In the genomic region with DNA sequence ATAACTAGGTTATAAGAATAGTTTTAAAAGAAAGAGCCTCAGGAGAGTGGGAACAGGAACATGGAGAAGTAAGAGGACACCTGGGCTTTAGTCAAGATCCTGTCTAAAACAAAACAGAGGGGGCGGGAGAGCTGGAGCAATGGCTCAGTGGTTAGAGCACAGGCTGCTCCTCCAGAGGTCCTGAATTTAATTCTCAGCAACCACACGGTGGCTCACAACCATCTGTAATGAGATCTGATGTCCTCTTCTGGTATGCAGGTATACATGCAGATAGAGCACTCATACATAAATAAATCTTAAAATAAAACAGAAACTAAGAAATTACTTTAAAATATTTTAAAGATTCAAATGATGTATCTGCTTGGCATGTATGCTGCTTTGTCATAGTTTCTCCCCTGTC, we compare ENCODE assay signal across 25 mouse cellular contexts. TPM values are rescaled to one million over a fixed set of nuclear protein-coding genes. Genes with fewer than 3 reads are reported as not detected.
A peak's percentile ranks its signal among the peaks of the same experiment; 100 is the strongest.
DNase-seq lines count a peak whose midpoint lies in the region; TF ChIP-seq lines count a peak whose summit lies in the region.
"Had no signal": no experiment of that assay in that cellular context is flagged by ENCODE, and none has a peak within 500 bp of the region (broad histone marks: within the 10 kb centered on the region; RNA-seq: fewer than 3 reads in every experiment).

No protein-coding gene starts in this region.

- no peak overlapping the region for H3K9ac ChIP-seq in MEL (ENCODE audit: control insufficient read depth, low read depth, low read length, poor library complexity, severe bottlenecking)
- H3K9ac ChIP-seq: hindbrain, embryonic 13.5 days; limb, embryonic 13.5 days; liver, embryonic 13.5 days; midbrain, embryonic 15.5 days had no signal

- H3K9me3 ChIP-seq in MEL (replicated peaks; ENCODE audit: insufficient read depth, low read length) = no peaks in the 10 kb centered on the region
- H3K9me3 ChIP-seq: forebrain, embryonic 10.5 days; G1E; hindbrain, embryonic 13.5 days; limb, embryonic 13.5 days; liver, embryonic 13.5 days; megakaryocyte, embryonic 14.5 days; midbrain, embryonic 15.5 days had no signal

- peak; percentile 47 for TF ChIP-seq CTCF in layer of hippocampus, adult 2 months (conservative IDR thresholded peaks at IDR 0.05)
- TF ChIP-seq CTCF in MEL (IDR thresholded peaks at IDR 0.05 in 2 of 3, conservative IDR thresholded peaks at IDR 0.05 in 1 of 3; ENCODE audit: control insufficient read depth in 1 of 3, insufficient read depth in 1 of 3, low read depth in 2 of 3, low read length in 3 of 3, poor library complexity in 1 of 3, severe bottlenecking in 1 of 3) = peak in 2 of 3 experiments; percentile 7 to 51; a peak in 2 of 6 replicates

- H3K4me1 ChIP-seq in MEL (ENCODE audit: control insufficient read depth in 1 of 2, insufficient read depth in 2 of 2, low read length in 2 of 2) = peaks cover 0 to 9% of the 10 kb centered on the region in 2 experiments; a peak in 2 of 4 replicates
- H3K4me1 ChIP-seq: midbrain, embryonic 15.5 days had no signal

- no peak for TF ChIP-seq POLR2A in MEL (IDR thresholded peaks at IDR 0.05; ENCODE audit: control insufficient read depth in 1 of 2, insufficient read depth in 1 of 2, low read depth in 1 of 2, low read length in 2 of 2, poor library complexity in 1 of 2)

- H3K27ac ChIP-seq in layer of hippocampus, adult 2 months = no peak overlapping the region
- H3K27ac ChIP-seq in MEL (ENCODE audit: control insufficient read depth, low read depth, low read length) = no peak overlapping the region
- H3K27ac ChIP-seq: hindbrain, embryonic 13.5 days; limb, embryonic 13.5 days; liver, embryonic 13.5 days; midbrain, embryonic 15.5 days had no signal

- H3K27me3 ChIP-seq in MEL (ENCODE audit: control insufficient read depth in 1 of 2, insufficient read depth in 2 of 2, low read length in 2 of 2) = no peaks in the 10 kb centered on the region
- H3K27me3 ChIP-seq: hindbrain, embryonic 13.5 days; limb, embryonic 13.5 days; liver, embryonic 13.5 days; megakaryocyte, embryonic 14.5 days; midbrain, embryonic 15.5 days had no signal

- peaks cover 0 to 6% of the 10 kb centered on the region in 2 experiments; a peak in 2 of 4 replicates for H3K36me3 ChIP-seq in MEL (ENCODE audit: control insufficient read depth in 1 of 2, insufficient read depth in 2 of 2, low read length in 2 of 2)
- H3K36me3 ChIP-seq: forebrain, embryonic 10.5 days; hindbrain, embryonic 13.5 days; limb, embryonic 13.5 days; midbrain, embryonic 15.5 days had no signal

- peak; percentile 44 for TF ChIP-seq RAD21 in MEL (IDR thresholded peaks at IDR 0.05; ENCODE audit: low read depth, low read length)

- no peak overlapping the region for H3K4me3 ChIP-seq in layer of hippocampus, adult 2 months
- no peak overlapping the region for H3K4me3 ChIP-seq in MEL (ENCODE audit: control insufficient read depth in 1 of 2, insufficient read depth in 1 of 2, low read depth in 2 of 2, low read length in 2 of 2)
- H3K4me3 ChIP-seq: forebrain, embryonic 10.5 days; hindbrain, embryonic 13.5 days; limb, embryonic 13.5 days; liver, embryonic 13.5 days; megakaryocyte, embryonic 14.5 days; midbrain, embryonic 15.5 days; myocyte had no signal

- TF ChIP-seq EP300 in MEL (IDR thresholded peaks at IDR 0.05; ENCODE audit: low read depth in 1 of 2, low read length in 2 of 2) = no peak

- DNase-seq in layer of hippocampus, adult 2 months (ENCODE audit: low spot score in 2 of 2) = no peak
- no peak for DNase-seq in layer of hippocampus, postnatal 25 days (ENCODE audit: extremely low spot score in 1 of 2, low spot score in 1 of 2)
- DNase-seq in thymus, postnatal 14 days = peak; percentile 22
- DNase-seq in thymus, postnatal 25 days = no peak
- DNase-seq in MEL (ENCODE audit: low read depth, low spot score) = no peak
- DNase-seq in natural killer cell, adult 2 months (ENCODE audit: low spot score in 2 of 2) = no peak
- DNase-seq in cerebellum, adult 9-11 months = no peak
- DNase-seq: adrenal gland, adult 2 months; cerebellum, adult 18-20 months; cerebellum, postnatal 25 days; embryo, embryonic 11 days; gastrocnemius, postnatal 25 days; kidney, adult 9 months; kidney, postnatal 25 days; liver, embryonic 13.5 days; lung, postnatal 14 days; right cerebral cortex, adult 18-20 months; right cerebral cortex, postnatal 4 days had no signal

- no peaks in the 10 kb centered on the region for H3K79me2 ChIP-seq in MEL (ENCODE audit: control insufficient read depth, insufficient read depth, low read length, poor library complexity)

TF ChIP-seq in MEL, 35 proteins besides CTCF, POLR2A, EP300 and RAD21:
- TF ChIP-seq ZC3H11A (IDR thresholded peaks at IDR 0.05; ENCODE audit: low read depth, low read length) (peak; percentile 64), SMC3 (IDR thresholded peaks at IDR 0.05; ENCODE audit: low read depth, low read length) (peak; percentile 75), ETS1 (IDR thresholded peaks at IDR 0.05; ENCODE audit: low read depth, low read length) (no peak)

RNA-seq across cellular contexts. Expression of gene Tubd1, which starts 27.8 kb away (rescaled TPM):
- total RNA-seq in layer of hippocampus, adult 2 months (2021) = 1 to 10 TPM; 6.0 to 8.2 TPM
- 1 to 10 TPM; 5.1 to 6.8 TPM for total RNA-seq in layer of hippocampus, postnatal 25 days (2021)
- 21.5 and 23.4 TPM in 2 replicates for total RNA-seq in MEL (2012; rRNA removed)
- polyA plus RNA-seq in MEL (2012; ENCODE audit: insufficient read depth in 1 of 2, insufficient read length in 2 of 2, low read depth in 1 of 2, low replicate concordance in 2 of 2, missing spikeins in 1 of 2) = 10 to 100 TPM in 1 of 2 experiments, not detected in 1; 14.4 TPM

RNA-seq across cellular contexts. Expression of gene Rps6kb1, which starts 28.0 kb away (rescaled TPM):
- total RNA-seq in layer of hippocampus, adult 2 months (2021) = 10 to 100 TPM; 43.8 to 44.2 TPM
- total RNA-seq in layer of hippocampus, postnatal 25 days (2021) = 10 to 100 TPM; 34.5 to 41.6 TPM
- 39.3 and 39.8 TPM in 2 replicates for total RNA-seq in MEL (2012; rRNA removed)
- polyA plus RNA-seq in MEL (2012; ENCODE audit: insufficient read depth in 1 of 2, insufficient read length in 2 of 2, low read depth in 1 of 2, low replicate concordance in 2 of 2, missing spikeins in 1 of 2) = 10 to 100 TPM; 49.4 to 73.6 TPM
